Mouse (Mus musculus): ENCODE measurements around the gene Ccdc152. TPM values are rescaled to one million over a fixed set of nuclear protein-coding genes. Genes with fewer than 3 reads are reported as not detected.
"Not testable (repeated sequence)": the region's sequence is repeated elsewhere in the genome, so short reads cannot be mapped to it uniquely, and the experiment has no call there.

The Ccdc152 gene
- polyA plus RNA-seq, 1 experiment from 2014 or later, result 0.14 TPM

GRCm38 (mm10) chr15:3270646-3271077 lies 32.7 kb downstream of the Ccdc152 start:
- WGBS, result 5% methylated on average over 12 of the region's 12 CpGs
- ATAC-seq (ENCODE audit: low FRiP score), result peak; percentile 76
- Histone ChIP-seq H3K9ac (no peak overlapping the region), H3K4me3 (replicated peaks) (peak overlapping the region; percentile 10), H3K9me3 (no peaks in the 10 kb centered on the region), H3K27me3 (no peaks in the 10 kb centered on the region), H3K4me1 (peaks cover 11% of the 10 kb centered on the region; the same call in 1 of the 2 replicates), H3K27ac (no peak overlapping the region), H3K36me3 (replicated peaks) (no peaks in the 10 kb centered on the region), H3K4me2 (peak overlapping the region; percentile 36)

GRCm38 (mm10) chr15:3269996-3270645 lies 33.2 kb downstream of the Ccdc152 start:
- no peaks in the 10 kb centered on the region for H3K27me3 ChIP-seq
- H3K4me1 ChIP-seq, result peaks cover 11% of the 10 kb centered on the region; the same call in 1 of the 2 replicates
- H3K36me3 ChIP-seq (replicated peaks), result no peaks in the 10 kb centered on the region
- no peak overlapping the region for H3K4me3 ChIP-seq (replicated peaks)
- 21% methylated on average over 6 of the region's 6 CpGs for WGBS
- no peak overlapping the region for H3K9ac ChIP-seq
- H3K4me2 ChIP-seq, result peak overlapping the region; percentile 36
- ATAC-seq (ENCODE audit: low FRiP score), result no peak; the same call in 1 of the 2 replicates
- no peaks in the 10 kb centered on the region for H3K9me3 ChIP-seq
- no peak overlapping the region for H3K27ac ChIP-seq

- H3K4me2 ChIP-seq, result no peak overlapping the region
- no peak overlapping the region for H3K4me3 ChIP-seq (replicated peaks)
- H3K27me3 ChIP-seq, result no peaks in the 10 kb centered on the region
- no peak for ATAC-seq (ENCODE audit: low FRiP score)
- H3K4me1 ChIP-seq, result peaks cover 11% of the 10 kb centered on the region; the same call in 1 of the 2 replicates
- no peak overlapping the region for H3K9ac ChIP-seq
- 79% methylated on average over 4 of the region's 4 CpGs for WGBS
- no peaks in the 10 kb centered on the region for H3K36me3 ChIP-seq (replicated peaks)
- no peak overlapping the region for H3K27ac ChIP-seq
- H3K9me3 ChIP-seq, result no peaks in the 10 kb centered on the region
These were observed 33.8 kb downstream of the Ccdc152 start for GRCm38 (mm10) chr15:3269496-3269895.

- WGBS, result 76% methylated on average over 6 of the region's 6 CpGs
These were observed 35.1 kb downstream of the Ccdc152 start, which contains the start of gene Selenop for GRCm38 (mm10) chr15:3268247-3268646. Gene Selenop, plus strand, starts transcription at chr15:3268547.

GRCm38 (mm10) chr15:3264828-3265227 lies 38.5 kb downstream of the Ccdc152 start:
- Histone ChIP-seq H3K27ac (no peak overlapping the region), H3K9me3 (no peaks in the 10 kb centered on the region), H3K9ac (no peak overlapping the region), H3K4me1 (peaks cover under 1% of the 10 kb centered on the region; the same call in 1 of the 2 replicates), H3K27me3 (no peaks in the 10 kb centered on the region), H3K36me3 (replicated peaks) (no peaks in the 10 kb centered on the region), H3K4me2 (no peak overlapping the region), H3K4me3 (replicated peaks) (no peak overlapping the region)
- no peak for ATAC-seq (ENCODE audit: low FRiP score)
- 88% methylated on average over 1 of the region's 1 CpGs for WGBS

More at GRCm38 (mm10) chr15:3268247-3268646, 35.1 kb downstream of the Ccdc152 start, which contains the start of gene Selenop:
- no peaks in the 10 kb centered on the region for H3K27me3 ChIP-seq
- H3K36me3 ChIP-seq (replicated peaks), result no peaks in the 10 kb centered on the region
- H3K4me1 ChIP-seq, result peaks cover 11% of the 10 kb centered on the region; the same call in 1 of the 2 replicates
- H3K9me3 ChIP-seq, result no peaks in the 10 kb centered on the region
- no peak for ATAC-seq (ENCODE audit: low FRiP score)
- H3K9ac ChIP-seq, result no peak within 1 kb of the TSS
- no peak within 1 kb of the TSS for H3K27ac ChIP-seq
- H3K4me3 ChIP-seq (replicated peaks), result no peak within 1 kb of the TSS
- no peak within 1 kb of the TSS for H3K4me2 ChIP-seq

- H3K9ac ChIP-seq, result no peak overlapping the region
These were observed 39.0 kb downstream of the Ccdc152 start for GRCm38 (mm10) chr15:3264293-3264692.

GRCm38 (mm10) chr15:3262883-3263282 lies 40.4 kb downstream of the Ccdc152 start:
- H3K27ac ChIP-seq, result no peak overlapping the region
- 72% methylated on average over 3 of the region's 3 CpGs for WGBS
- no peak for ATAC-seq (ENCODE audit: low FRiP score)
- H3K27me3 ChIP-seq, result no peaks in the 10 kb centered on the region
- H3K36me3 ChIP-seq (replicated peaks), result no peaks in the 10 kb centered on the region
- no peak overlapping the region for H3K9ac ChIP-seq
- no peak overlapping the region for H3K4me3 ChIP-seq (replicated peaks)
- no peak overlapping the region for H3K4me2 ChIP-seq
- H3K9me3 ChIP-seq, result no peaks in the 10 kb centered on the region
- H3K4me1 ChIP-seq, result no peaks in the 10 kb centered on the region

More at GRCm38 (mm10) chr15:3264293-3264692, 39.0 kb downstream of the Ccdc152 start:
- Histone ChIP-seq H3K4me2 (no peak overlapping the region), H3K36me3 (replicated peaks) (no peaks in the 10 kb centered on the region), H3K4me3 (replicated peaks) (no peak overlapping the region), H3K9me3 (no peaks in the 10 kb centered on the region), H3K27ac (no peak overlapping the region), H3K4me1 (no peaks in the 10 kb centered on the region), H3K27me3 (no peaks in the 10 kb centered on the region)
- ATAC-seq (ENCODE audit: low FRiP score), result no peak
- 96% methylated on average over 4 of the region's 4 CpGs for WGBS

GRCm38 (mm10) chr15:3260309-3260708 lies 43.0 kb downstream of the Ccdc152 start:
- H3K36me3 ChIP-seq (replicated peaks), result no peaks in the 10 kb centered on the region
- H3K4me1 ChIP-seq, result no peaks in the 10 kb centered on the region
- H3K9me3 ChIP-seq, result no peaks in the 10 kb centered on the region
- no peak for ATAC-seq (ENCODE audit: low FRiP score)
- WGBS, result 92% methylated on average over 4 of the region's 4 CpGs
- no peaks in the 10 kb centered on the region for H3K27me3 ChIP-seq
- no peak overlapping the region for H3K4me3 ChIP-seq (replicated peaks)
- H3K27ac ChIP-seq, result no peak overlapping the region
- no peak overlapping the region for H3K4me2 ChIP-seq
- no peak overlapping the region for H3K9ac ChIP-seq

GRCm38 (mm10) chr15:3259025-3259424 lies 44.3 kb downstream of the Ccdc152 start:
- H3K4me2 ChIP-seq, result no peak overlapping the region
- no peak overlapping the region for H3K9ac ChIP-seq
- no peaks in the 10 kb centered on the region for H3K9me3 ChIP-seq
- no peaks in the 10 kb centered on the region for H3K36me3 ChIP-seq (replicated peaks)
- no peaks in the 10 kb centered on the region for H3K27me3 ChIP-seq
- WGBS, result 90% methylated on average over 1 of the region's 1 CpGs
- ATAC-seq (ENCODE audit: low FRiP score), result no peak
- no peak overlapping the region for H3K4me3 ChIP-seq (replicated peaks)
- H3K4me1 ChIP-seq, result no peaks in the 10 kb centered on the region
- H3K27ac ChIP-seq, result no peak overlapping the region

GRCm38 (mm10) chr15:3251718-3252067 lies 51.6 kb downstream of the Ccdc152 start:
- no peak overlapping the region for H3K4me2 ChIP-seq
- H3K27ac ChIP-seq, result no peak overlapping the region
- no peaks in the 10 kb centered on the region for H3K36me3 ChIP-seq (replicated peaks)
- H3K9me3 ChIP-seq, result no peaks in the 10 kb centered on the region
- no peaks in the 10 kb centered on the region for H3K4me1 ChIP-seq
- H3K9ac ChIP-seq, result no peak overlapping the region
- H3K4me3 ChIP-seq (replicated peaks), result no peak overlapping the region
- no peak for ATAC-seq (ENCODE audit: low FRiP score)
- no peaks in the 10 kb centered on the region for H3K27me3 ChIP-seq

- no peak overlapping the region for H3K4me2 ChIP-seq
- no peak overlapping the region for H3K4me3 ChIP-seq (replicated peaks)
- no peak overlapping the region for H3K27ac ChIP-seq
- no peak overlapping the region for H3K9ac ChIP-seq
- H3K9me3 ChIP-seq, result no peaks in the 10 kb centered on the region
- WGBS, result 89% methylated on average over 3 of the region's 3 CpGs
- no peaks in the 10 kb centered on the region for H3K27me3 ChIP-seq
- no peaks in the 10 kb centered on the region for H3K4me1 ChIP-seq
- ATAC-seq (ENCODE audit: low FRiP score), result no peak
- H3K36me3 ChIP-seq (replicated peaks), result no peaks in the 10 kb centered on the region
These were observed 52.2 kb downstream of the Ccdc152 start for GRCm38 (mm10) chr15:3251031-3251717.

GRCm38 (mm10) chr15:3250620-3251019 lies 52.7 kb downstream of the Ccdc152 start:
- no peak for ATAC-seq (ENCODE audit: low FRiP score)
- Histone ChIP-seq H3K9me3 (no peaks in the 10 kb centered on the region), H3K4me1 (no peaks in the 10 kb centered on the region), H3K4me2 (no peak overlapping the region), H3K9ac (no peak overlapping the region), H3K36me3 (replicated peaks) (no peaks in the 10 kb centered on the region), H3K4me3 (replicated peaks) (no peak overlapping the region), H3K27me3 (no peaks in the 10 kb centered on the region), H3K27ac (no peak overlapping the region)
- 90% methylated on average over 2 of the region's 2 CpGs for WGBS

- H3K27me3 ChIP-seq; ATAC-seq (ENCODE audit: low FRiP score); H3K27ac ChIP-seq; H3K36me3 ChIP-seq (replicated peaks); H3K4me1 ChIP-seq; H3K4me2 ChIP-seq; H3K9ac ChIP-seq; H3K9me3 ChIP-seq; H3K4me3 ChIP-seq (replicated peaks): not testable (repeated sequence)
- WGBS, result 82% methylated on average over 10 of the region's 10 CpGs
These were observed 58.3 kb downstream of the Ccdc152 start for GRCm38 (mm10) chr15:3245036-3245435.
